9 mouse cellular contexts compared by ENCODE assay signal in genomic region chr17:80160454-80160853, GRCm38 (mm10). TPM values are rescaled to one million over a fixed set of nuclear protein-coding genes. Genes with fewer than 3 reads are reported as not detected.
DNase-seq lines count a peak whose midpoint lies in the region; ATAC-seq and TF ChIP-seq lines count a peak whose summit lies in the region.
"Had no signal": no experiment of that assay in that cellular context is flagged by ENCODE, and none has a peak within 500 bp of the region (broad histone marks: within the 10 kb centered on the region; RNA-seq: fewer than 3 reads in every experiment).

No protein-coding gene starts in this region.

- no peaks in the 10 kb centered on the region for H3K27me3 ChIP-seq in lung, embryonic 14.5 days (ENCODE audit: insufficient read depth, low read length)

- H3K9ac ChIP-seq in lung, embryonic 14.5 days = no peak overlapping the region
- H3K9ac ChIP-seq: liver, embryonic 14.5 days had no signal

- H3K4me3 ChIP-seq in lung, embryonic 14.5 days (ENCODE audit: low read depth, low read length) = no peak overlapping the region

- ATAC-seq in lung, embryonic 14.5 days (ENCODE audit: insufficient read depth) = peak; percentile 88
- ATAC-seq in granulocyte monocyte progenitor cell, adult 5-6 weeks (replicated peaks; ENCODE audit: poor library complexity, severe bottlenecking) = no peak

- H3K4me2 ChIP-seq in lung, embryonic 14.5 days = no peak overlapping the region

- H3K4me1 ChIP-seq in lung, embryonic 14.5 days (ENCODE audit: insufficient read depth) = no peaks in the 10 kb centered on the region

- no peaks in the 10 kb centered on the region for H3K9me3 ChIP-seq in lung, embryonic 14.5 days (ENCODE audit: low read depth, low read length)

- H3K27ac ChIP-seq in lung, embryonic 14.5 days (ENCODE audit: low read depth) = no peak overlapping the region
- H3K27ac ChIP-seq: liver, embryonic 14.5 days had no signal

- DNase-seq in cerebellum, adult 9-11 months = peak; percentile 47
- no peak for DNase-seq in cerebellum, adult 8-10 months
- DNase-seq in Muller cell, postnatal 12 days (ENCODE audit: inconsistent ontology term) = peak; percentile 86
- peak; percentile 82 for DNase-seq in gastrocnemius, adult 18-20 months (ENCODE audit: low spot score)
- peak; percentile 88 for DNase-seq in kidney, postnatal 10 days
- peak; percentile 94 for DNase-seq in lung, embryonic 14.5 days
- no peak for DNase-seq in spleen, adult 12 weeks (ENCODE audit: low spot score)

- no peaks in the 10 kb centered on the region for H3K36me3 ChIP-seq in lung, embryonic 14.5 days (ENCODE audit: insufficient read depth)

- 18% methylated on average over 5 of the region's 5 CpGs for WGBS in lung, embryonic 14.5 days

- TF ChIP-seq CTCF in lung, embryonic 14.5 days (IDR thresholded peaks at IDR 0.05; ENCODE audit: low read depth) = peak; percentile 5; the same call in 1 of the 2 replicates

RNA-seq across cellular contexts. Expression of gene Galm, which starts 33.2 kb away (rescaled TPM):
- 1 to 10 TPM; 2.5 to 2.8 TPM for total RNA-seq in gastrocnemius, adult 18-20 months (2021)
- 15.8 and 19.2 TPM in 2 replicates for polyA plus RNA-seq in lung, embryonic 14.5 days (2014; fragmentation: Nextera tagmentation; extraction: Ambion mirVana)
- total RNA-seq in granulocyte monocyte progenitor cell, adult 5-6 weeks (2014; fragmentation: Nextera tagmentation) = 6.1 and 12.2 TPM in 2 replicates
- 4.0 and 5.3 TPM in 2 replicates for total RNA-seq in granulocyte monocyte progenitor cell, adult 5-6 weeks (2017)

RNA-seq across cellular contexts. Expression of gene Srsf7, which starts 46.7 kb away (rescaled TPM):
- total RNA-seq in gastrocnemius, adult 18-20 months (2021) = 10 to 100 TPM; 26.3 to 31.9 TPM
- polyA plus RNA-seq in lung, embryonic 14.5 days (2014; fragmentation: Nextera tagmentation; extraction: Ambion mirVana) = 732 and 736 TPM in 2 replicates
- total RNA-seq in granulocyte monocyte progenitor cell, adult 5-6 weeks (2014; fragmentation: Nextera tagmentation) = 481 and 582 TPM in 2 replicates
- total RNA-seq in granulocyte monocyte progenitor cell, adult 5-6 weeks (2017) = 445 and 565 TPM in 2 replicates

RNA-seq across cellular contexts. Expression of gene Ttc39d, which starts 46.8 kb away (rescaled TPM):
- total RNA-seq in gastrocnemius, adult 18-20 months (2021) = not detected
- 0.07 TPM in 1 of 2 replicates, not detected in the other for polyA plus RNA-seq in lung, embryonic 14.5 days (2014; fragmentation: Nextera tagmentation; extraction: Ambion mirVana)
- not detected in 2 replicates for total RNA-seq in granulocyte monocyte progenitor cell, adult 5-6 weeks (2014; fragmentation: Nextera tagmentation)
- not detected in 2 replicates for total RNA-seq in granulocyte monocyte progenitor cell, adult 5-6 weeks (2017)

Comparison
In these comparisons a context has a peak if more than half of its experiments do, and no peak if none do; other contexts are left out.
1. DNase-seq: peak in cerebellum, adult 9-11 months (single experiment), Muller cell, postnatal 12 days (single experiment), gastrocnemius, adult 18-20 months (single experiment), kidney, postnatal 10 days (single experiment) and lung, embryonic 14.5 days (single experiment); none in cerebellum, adult 8-10 months (single experiment) and spleen, adult 12 weeks (single experiment).
2. RNA of gene Srsf7, which starts 46.7 kb away (total RNA-seq): 445 to 582 TPM in granulocyte monocyte progenitor cell, adult 5-6 weeks; 26.3 to 31.9 TPM in gastrocnemius, adult 18-20 months; every median in the first group is over 10 times any median in the second.